Mouse (Mus musculus) yolk sac, embryonic 10.5 days (tissue): ENCODE measurements at regions not wholly inside any gene's neighbourhood (a gene's known extent, or its start where the extent isn't known, plus 50 kb on each side); places are given as distances from the start of the nearest gene placed in this dataset.

Experiments used
- DNase-seq: peaks from one replicate; pipeline ENCODE4 v3.0.0-alpha.2; 2017; ENCODE audit warnings: low spot score

- DNase-seq = no peak
These were observed 145.1 kb downstream of the Zfp36l1 start for GRCm38 (mm10) chr12:79967491-79968255.

- DNase-seq = no peak
These were observed 146.0 kb downstream of the Zfp36l1 start for GRCm38 (mm10) chr12:79966621-79967490.

- DNase-seq = no peak
These were observed 146.6 kb downstream of the Zfp36l1 start for GRCm38 (mm10) chr12:79966289-79966615.

GRCm38 (mm10) chr12:79965471-79966288 is 147.1 kb downstream of the Zfp36l1 start:
- peak; percentile 58 for DNase-seq

- DNase-seq = no peak
These were observed 149.3 kb downstream of the Zfp36l1 start for GRCm38 (mm10) chr12:79963443-79964025.

GRCm38 (mm10) chr12:79962649-79963236 is 150.1 kb downstream of the Zfp36l1 start:
- no peak for DNase-seq

GRCm38 (mm10) chr12:79961881-79962280 is 150.9 kb downstream of the Zfp36l1 start:
- no peak for DNase-seq

- DNase-seq = no peak
These were observed 151.7 kb downstream of the Zfp36l1 start for GRCm38 (mm10) chr12:79961076-79961475.

- no peak for DNase-seq
These were observed 152.4 kb downstream of the Zfp36l1 start for GRCm38 (mm10) chr12:79960446-79960845.

GRCm38 (mm10) chr12:79959540-79960305 is 153.1 kb downstream of the Zfp36l1 start:
- DNase-seq = no peak

GRCm38 (mm10) chr12:79957211-79957610 is 155.6 kb downstream of the Zfp36l1 start:
- no peak for DNase-seq

- no peak for DNase-seq
These were observed 156.5 kb downstream of the Zfp36l1 start for GRCm38 (mm10) chr12:79956351-79956750.

GRCm38 (mm10) chr12:79955501-79955900 is 157.3 kb downstream of the Zfp36l1 start:
- no peak for DNase-seq

- DNase-seq = no peak
These were observed 162.2 kb downstream of the Zfp36l1 start for GRCm38 (mm10) chr12:79950579-79951112.

- DNase-seq = peak; percentile 60
These were observed 163.6 kb downstream of the Zfp36l1 start for GRCm38 (mm10) chr12:79949101-79949824.

- no peak for DNase-seq
These were observed 165.2 kb downstream of the Zfp36l1 start for GRCm38 (mm10) chr12:79947574-79947973.

GRCm38 (mm10) chr12:79946777-79947176 is 166.0 kb downstream of the Zfp36l1 start:
- DNase-seq = no peak

- DNase-seq = no peak
These were observed 166.9 kb downstream of the Zfp36l1 start for GRCm38 (mm10) chr12:79945899-79946298.

GRCm38 (mm10) chr12:79944714-79945493 is 167.9 kb downstream of the Zfp36l1 start:
- DNase-seq = peak; percentile 97
